Mouse (Mus musculus) heart, postnatal 0 days (tissue): ENCODE data around the gene Six5. TPM values are rescaled to one million over a fixed set of nuclear protein-coding genes. Genes with fewer than 3 reads are reported as not detected.
A peak's percentile ranks its signal among the peaks of the same experiment; 100 is the strongest.

Experiments
- ATAC-seq: fragments of 200-750 bp; cut with Nextera tagmentation; 2 replicates; pipeline ENCODE4 v1.8.0; 2017; ENCODE audit warnings: low read depth, moderate number of reproducible peaks, moderate library complexity; ENCODE audit not compliant: insufficient read depth
- DNase-seq: peaks from one replicate; pipeline ENCODE4 v3.0.0-alpha.2; 2016; ENCODE audit warnings: low spot score
- H3K27ac ChIP-seq: fragments of 300-500 bp; sonication (generic); 2 replicates; pipeline ENCODE4 v1.5.1; 2014; ENCODE audit warnings: low read depth, mild to moderate bottlenecking
- H3K27me3 ChIP-seq: fragments of 300-500 bp; sonication (generic); 2 replicates; pipeline ENCODE4 v1.6.1; 2014; ENCODE audit warnings: low read length, mixed read lengths; ENCODE audit not compliant: control insufficient read depth, insufficient read depth
- H3K36me3 ChIP-seq: fragments of 300-500 bp; sonication (generic); replicated peaks from 2 replicates; pipeline ENCODE4 v1.6.1; 2014; ENCODE audit warnings: low read length, mixed read lengths; ENCODE audit not compliant: control insufficient read depth, insufficient read depth
- H3K4me1 ChIP-seq: fragments of 300-500 bp; sonication (generic); 2 replicates; pipeline ENCODE4 v1.6.1; 2014; ENCODE audit warnings: antibody characterized with exemption; ENCODE audit not compliant: control insufficient read depth, insufficient read depth
- H3K4me2 ChIP-seq: fragments of 300-500 bp; sonication (generic); 2 replicates; pipeline ENCODE4 v1.6.1; 2014; ENCODE audit warnings: low read depth, mild to moderate bottlenecking, low read length, moderate library complexity
- H3K4me3 ChIP-seq: fragments of 300-500 bp; sonication (generic); 2 replicates; pipeline ENCODE4 v1.5.1; 2014; ENCODE audit warnings: low read depth, low read length
- H3K9ac ChIP-seq: fragments of 300-500 bp; sonication (generic); replicated peaks from 2 replicates; pipeline ENCODE4 v1.6.1; 2014; ENCODE audit warnings: low read depth, low read length, mixed read lengths
- H3K9me3 ChIP-seq: fragments of 300-500 bp; sonication (generic); replicated peaks from 2 replicates; pipeline ENCODE4 v1.6.1; 2016; ENCODE audit warnings: low read length; ENCODE audit not compliant: control insufficient read depth
- CTCF ChIP-seq: IDR thresholded peaks from 2 replicates; pipeline ENCODE4 v1.5.1; 2016; ENCODE audit warnings: antibody characterized with exemption, control low read depth, low read depth
- EP300 ChIP-seq: IDR thresholded peaks from 2 replicates; pipeline ENCODE4 v1.6.1; 2016; ENCODE audit warnings: antibody characterized with exemption, low read depth
- WGBS: fragments of 180-500 bp; shearing (Covaris S2); extraction: QIAGEN DNeasy Blood & Tissue Kit; methylation state at CpG from one replicate; pipeline ENCODE4 v1.1.7; 2014; 5-methylcytosine and 5-hydroxymethylcytosine counted together
- polyA plus RNA-seq: library from polyadenylated mRNA; unstranded; fragments of >200 nt; fragmentation: Nextera tagmentation; extraction: Ambion mirVana; gene quantifications from 2 replicates; pipeline ENCODE4 v1.2.1, GENCODE M21; 2015
- total RNA-seq: library from RNA; depleted of rRNA; stranded (reverse); fragments of >200 nt; gene quantifications from 2 replicates; pipeline ENCODE4 v1.2.3, GENCODE M21; 2014; ENCODE audit warnings: low replicate concordance

The Six5 gene
- total and polyA plus RNA-seq, 2 experiments from 2014 or later: 3.8 to 21.0 TPM

- Histone ChIP-seq H3K36me3 (peaks cover 49% of the 10 kb centered on the region), H3K4me3 (no peak overlapping the region), H3K4me2 (no peak overlapping the region; the same call in 1 of the 2 replicates), H3K27ac (no peak overlapping the region), H3K4me1 (peaks cover 42% of the 10 kb centered on the region), H3K9ac (no peak overlapping the region), H3K9me3 (no peaks in the 10 kb centered on the region), H3K27me3 (no peaks in the 10 kb centered on the region)
- ATAC-seq (no peak), DNase-seq (no peak)
- TF ChIP-seq EP300 (no peak), CTCF (no peak)
- WGBS: 75% methylated on average over 18 of the region's 18 CpGs
These were observed 7.6 kb upstream of the Six5 start for GRCm38 (mm10) chr7:19086760-19087159.

DNA sequence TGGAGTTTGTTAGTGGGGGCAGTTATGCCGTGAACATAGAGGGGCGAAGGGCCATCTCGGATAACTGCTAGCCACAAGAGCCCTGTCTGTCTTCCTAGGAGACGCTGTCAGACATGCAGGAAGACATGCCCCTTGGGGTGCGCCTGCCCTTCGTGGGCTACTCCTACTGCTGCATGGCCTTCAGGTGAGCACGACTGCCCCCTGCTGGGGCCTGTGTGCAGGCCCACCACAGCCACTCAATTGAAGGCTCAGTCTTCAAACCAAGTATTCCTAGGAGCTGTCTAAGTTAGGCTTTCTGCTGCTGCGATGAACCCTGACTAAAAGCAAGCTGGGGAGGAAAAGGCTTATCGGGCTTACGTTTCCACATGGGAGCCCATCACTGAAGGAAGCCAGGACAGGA lies 5.6 kb upstream of the Six5 start:
- H3K9ac ChIP-seq: no peak overlapping the region
- no peak overlapping the region for H3K4me2 ChIP-seq
- ATAC-seq (no peak), DNase-seq (peak; percentile 65)
- 37% methylated on average over 10 of the region's 10 CpGs for WGBS
- H3K4me3 ChIP-seq: no peak overlapping the region
- TF ChIP-seq CTCF: peak; percentile 72
- TF ChIP-seq EP300: no peak
- H3K36me3 ChIP-seq: peaks cover 48% of the 10 kb centered on the region
- H3K27me3 ChIP-seq: no peaks in the 10 kb centered on the region
- no peak overlapping the region for H3K27ac ChIP-seq
- no peaks in the 10 kb centered on the region for H3K9me3 ChIP-seq
- peaks cover 28% of the 10 kb centered on the region for H3K4me1 ChIP-seq

DNA sequence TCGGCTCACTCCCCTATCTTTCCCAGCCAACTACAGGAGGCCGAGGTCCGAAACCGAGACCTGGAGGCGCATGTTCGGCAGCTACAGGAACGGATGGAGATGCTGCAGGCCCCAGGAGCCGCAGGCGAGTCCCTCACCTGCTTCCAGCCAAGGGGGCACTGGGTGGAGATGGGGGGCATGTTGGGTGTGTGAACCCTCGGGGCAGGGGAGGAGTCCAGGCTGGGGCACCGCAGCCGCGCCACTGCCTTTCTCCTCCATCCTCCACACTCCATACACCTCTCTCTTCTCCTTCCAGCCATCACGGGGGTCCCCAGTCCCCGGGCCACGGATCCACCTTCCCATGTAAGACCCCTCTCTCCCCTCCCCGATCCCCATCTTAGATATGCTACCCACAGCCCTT lies 2.5 kb upstream of the Six5 start:
- H3K4me3 ChIP-seq: no peak overlapping the region
- H3K27me3 ChIP-seq: no peaks in the 10 kb centered on the region
- no peak overlapping the region; the same call in 1 of the 2 replicates for H3K4me2 ChIP-seq
- peaks cover 15% of the 10 kb centered on the region for H3K4me1 ChIP-seq
- no peak overlapping the region for H3K9ac ChIP-seq
- no peak for ATAC-seq
- peaks cover 48% of the 10 kb centered on the region for H3K36me3 ChIP-seq
- no peaks in the 10 kb centered on the region for H3K9me3 ChIP-seq
- TF ChIP-seq CTCF: no peak
- TF ChIP-seq EP300: no peak
- H3K27ac ChIP-seq: no peak overlapping the region
- 66% methylated on average over 17 of the region's 17 CpGs for WGBS
- no peak for DNase-seq

GRCm38 (mm10) chr7:19092381-19093173 lies 1.8 kb upstream of the Six5 start:
- Histone ChIP-seq H3K4me3 (peak overlapping the region; percentile 63; the same call in 1 of the 2 replicates), H3K36me3 (peaks cover 43% of the 10 kb centered on the region), H3K27me3 (no peaks in the 10 kb centered on the region), H3K9ac (no peak overlapping the region), H3K9me3 (no peaks in the 10 kb centered on the region), H3K27ac (0 out of 2 replicates have a peak overlapping the region, but pooled peaks have one; percentile 36), H3K4me1 (peaks cover 22% of the 10 kb centered on the region), H3K4me2 (peak overlapping the region; percentile 90)
- WGBS: 16% methylated on average over 38 of the region's 38 CpGs
- peak; percentile 19 for ATAC-seq
- DNase-seq: no peak
- TF ChIP-seq CTCF (no peak), EP300 (peak; percentile 9; the same call in 1 of the 2 replicates)

DNA sequence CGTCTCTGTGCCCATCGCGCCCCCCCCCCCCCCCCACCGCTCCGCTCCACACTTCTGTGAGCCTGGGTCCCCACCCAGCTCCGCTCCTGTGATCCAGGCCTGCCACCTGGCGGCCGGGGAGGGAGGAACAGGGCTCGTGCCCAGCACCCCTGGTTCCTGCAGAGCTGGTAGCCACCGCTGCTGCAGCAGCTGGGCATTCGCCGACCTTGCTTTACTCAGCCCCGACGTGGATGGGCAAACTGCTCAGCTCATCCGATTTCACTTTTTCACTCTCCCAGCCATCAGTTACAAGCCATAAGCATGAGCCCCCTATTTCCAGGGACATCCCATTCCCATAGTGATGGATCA lies 1.2 kb upstream of the Six5 start:
- peaks cover 37% of the 10 kb centered on the region for H3K36me3 ChIP-seq

More for the DNA sequence above, 1.2 kb upstream of the Six5 start:
- no peaks in the 10 kb centered on the region for H3K9me3 ChIP-seq
- peak overlapping the region; percentile 90 for H3K4me2 ChIP-seq
- no peak overlapping the region for H3K9ac ChIP-seq
- peak overlapping the region; percentile 36; the same call in 1 of the 2 replicates for H3K27ac ChIP-seq
- 2% methylated on average over 15 of the region's 15 CpGs for WGBS
- DNase-seq (peak; percentile 72), ATAC-seq (peak; percentile 59)
- TF ChIP-seq EP300: no peak
- TF ChIP-seq CTCF: peak; percentile 89
- H3K27me3 ChIP-seq: no peaks in the 10 kb centered on the region
- H3K4me1 ChIP-seq: peaks cover 28% of the 10 kb centered on the region
- peak overlapping the region; percentile 63 for H3K4me3 ChIP-seq
